Mouse (Mus musculus): ENCODE data around the gene Atf6b. TPM values are rescaled to one million over a fixed set of nuclear protein-coding genes. Genes with fewer than 3 reads are reported as not detected.

Atf6b gene
- 1 to 10 TPM; 5.9 to 7.9 TPM for total RNA-seq (2021)
- long read RNA-seq, experiment 1, transcript Atf6b-201 (18 exons, 2,566 nt) = major isoform, 20 of 24 reads
- long read RNA-seq, experiment 1, partial matches to known transcripts = 3 of 24 reads
- long read RNA-seq, experiment 1, other reads (novel, unspliced or antisense) = 1 of 24 reads
- long read RNA-seq, experiment 2, transcript Atf6b-201 (18 exons, 2,566 nt) = major isoform, 12 of 15 reads
- long read RNA-seq, experiment 2, partial matches to known transcripts = 0 of 15 reads
- long read RNA-seq, experiment 2, other reads (novel, unspliced or antisense) = 3 of 15 reads

DNA sequence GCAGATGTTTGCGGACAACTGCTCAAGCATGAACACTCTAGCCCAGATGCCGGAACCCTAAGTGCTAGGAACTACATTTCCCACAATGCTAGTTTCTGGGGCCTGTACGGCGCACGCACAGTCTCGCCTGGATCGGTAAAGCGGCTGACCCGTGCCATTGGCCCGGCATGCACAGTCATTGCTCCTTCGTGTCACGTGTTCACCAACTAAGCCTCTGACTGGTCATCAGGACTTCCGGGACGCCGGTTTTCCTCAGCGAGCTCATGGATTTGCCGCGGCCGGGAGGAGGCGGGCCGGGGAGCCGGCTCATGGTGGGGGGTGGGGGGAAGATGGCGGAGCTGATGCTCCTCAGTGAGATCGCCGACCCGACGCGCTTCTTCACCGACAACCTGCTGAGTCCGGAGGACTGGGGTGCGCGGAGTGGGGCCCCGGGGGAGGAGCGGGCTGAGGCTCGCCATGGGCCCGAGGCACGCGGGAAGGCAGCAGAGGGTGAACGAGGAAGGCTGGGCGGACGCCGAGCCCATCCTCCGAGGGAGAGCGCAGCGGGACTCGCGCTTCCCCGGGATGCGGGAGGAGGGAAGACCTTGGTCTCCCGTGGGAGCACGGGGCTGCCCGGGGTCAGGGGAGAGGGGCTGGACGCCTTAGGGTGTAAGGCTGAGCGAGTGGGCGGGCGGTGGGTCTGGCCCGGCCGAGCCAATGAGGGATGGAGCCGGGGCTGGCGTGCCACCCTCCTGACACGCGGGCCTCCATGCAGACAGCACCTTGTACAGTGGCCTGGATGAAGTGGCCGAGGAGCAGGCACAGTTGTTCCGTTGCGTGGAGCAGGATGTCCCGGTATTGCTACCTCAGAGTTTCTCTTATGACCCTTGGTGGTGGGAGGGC, at the start of gene Atf6b:
Gene Atf6b (plus strand): TSS at position 241 of the 882 bp plus-strand sequence.
- peak; percentile 97 for DNase-seq (ENCODE audit: low spot score)

DNA sequence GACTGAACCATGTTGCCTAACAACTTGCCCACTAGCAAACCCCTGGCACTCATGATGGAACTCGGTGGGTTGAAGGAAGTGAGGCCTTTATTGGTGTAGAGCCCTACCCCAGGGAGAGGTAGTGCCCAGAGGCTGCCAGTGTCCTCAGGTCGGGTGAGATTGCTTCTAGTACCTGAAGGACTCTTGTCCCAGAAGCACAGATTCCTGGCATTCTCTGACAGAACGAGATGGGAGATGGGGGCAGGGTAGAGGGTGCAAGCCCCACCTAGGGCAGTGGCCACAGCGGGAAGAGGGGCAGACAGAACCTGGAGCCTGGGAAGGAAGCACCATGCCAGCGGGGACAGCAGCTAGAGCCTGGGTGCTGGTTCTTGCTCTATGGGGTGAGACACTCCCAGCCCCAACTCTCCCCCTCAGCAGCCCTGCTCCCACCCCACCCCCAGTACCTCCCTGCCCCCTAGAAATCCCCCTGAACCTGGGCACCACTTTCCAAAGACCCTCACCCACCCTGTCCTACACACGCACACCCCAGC, 49.3 kb upstream of the Atf6b start, which contains the start of gene Ager:
Gene Ager (plus strand): TSS at position 297 of the 530 bp plus-strand sequence.
- DNase-seq (ENCODE audit: low spot score) = no peak

- no peak for DNase-seq (ENCODE audit: low spot score)
Measured at GRCm38 (mm10) chr17:34599891-34600290, 47.1 kb upstream of the Atf6b start.

DNA sequence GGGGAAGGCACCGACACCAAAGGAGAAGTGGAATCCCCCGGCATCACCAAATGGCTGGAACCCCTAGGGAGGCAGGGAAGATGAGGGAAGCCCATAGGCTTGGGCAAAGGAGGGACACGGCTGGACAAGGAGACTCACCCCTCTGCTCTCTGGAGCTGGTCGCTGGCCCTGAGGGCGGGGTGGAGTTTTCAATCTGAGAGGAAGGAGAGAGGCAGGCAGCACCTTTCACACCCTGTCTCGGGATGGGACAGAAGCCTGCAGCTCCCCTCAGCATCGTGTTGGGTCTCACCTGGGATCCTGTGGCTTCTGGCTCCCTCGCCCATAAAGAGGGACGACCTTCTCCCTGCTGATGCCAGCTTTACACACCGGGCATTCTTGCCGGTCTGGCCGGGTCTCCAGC, 45.1 kb upstream of the Atf6b start:
- no peak for DNase-seq (ENCODE audit: low spot score)

GRCm38 (mm10) chr17:34603375-34604060, 43.4 kb upstream of the Atf6b start, which contains the start of gene Rnf5:
Gene Rnf5 (minus strand): TSS chr17:34603690.
- peak; percentile 100 for DNase-seq (ENCODE audit: low spot score)

- peak; percentile 99 for DNase-seq (ENCODE audit: low spot score)
Measured at GRCm38 (mm10) chr17:34604061-34604508, 42.9 kb upstream of the Atf6b start, which contains the start of gene Agpat1. Gene Agpat1 (plus strand): TSS chr17:34604262.

- peak; percentile 66 for DNase-seq (ENCODE audit: low spot score)
Measured at GRCm38 (mm10) chr17:34604511-34605237, 42.3 kb upstream of the Atf6b start.

- peak; percentile 97 for DNase-seq (ENCODE audit: low spot score)
Measured at GRCm38 (mm10) chr17:34605609-34606008, 41.3 kb upstream of the Atf6b start.

DNA sequence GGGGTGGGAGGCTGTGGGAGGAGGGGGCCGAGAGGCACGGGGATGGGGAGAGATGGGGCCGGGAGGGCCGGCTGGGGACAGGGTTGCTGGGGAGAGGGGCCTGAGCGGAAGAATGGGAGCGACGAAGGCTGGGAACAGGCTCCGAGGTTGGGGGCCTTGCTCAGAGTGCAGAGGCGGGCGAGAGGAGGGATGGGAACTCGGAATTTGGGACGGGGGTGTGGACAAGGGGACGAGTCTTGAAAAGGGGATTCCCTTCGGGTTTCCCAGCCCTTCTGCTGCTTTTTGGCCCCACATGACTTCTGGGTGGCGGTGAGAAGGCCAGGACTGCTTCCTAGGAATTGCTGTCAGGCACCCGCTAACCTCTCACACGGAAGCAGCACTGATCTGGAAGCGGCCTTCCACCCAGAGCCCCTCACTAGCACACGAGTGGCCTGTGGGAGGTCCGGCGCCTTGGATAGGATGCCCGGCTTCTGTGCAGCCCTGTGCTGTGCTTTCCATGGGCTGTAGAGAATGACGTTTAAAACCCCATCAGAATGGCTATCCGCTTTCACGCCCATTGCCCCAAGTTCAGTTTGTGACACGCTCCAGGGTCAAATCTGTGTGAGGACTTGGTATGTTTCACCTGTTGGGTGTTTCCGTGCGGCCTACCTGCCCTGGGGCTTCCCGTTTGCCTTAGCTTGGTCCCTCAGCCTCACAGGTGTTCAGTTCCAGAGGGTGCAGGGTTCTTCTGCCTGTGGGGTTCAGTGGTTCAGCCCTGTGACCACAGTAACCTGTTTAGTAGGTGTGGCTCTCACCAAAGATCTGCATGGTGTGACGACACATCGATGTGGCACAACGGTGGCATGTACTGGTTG, 40.5 kb upstream of the Atf6b start:
- no peak for DNase-seq (ENCODE audit: low spot score)

- no peak for DNase-seq (ENCODE audit: low spot score)
Measured at GRCm38 (mm10) chr17:34607997-34608396, 38.9 kb upstream of the Atf6b start.

- DNase-seq (ENCODE audit: low spot score) = no peak
Measured at GRCm38 (mm10) chr17:34611050-34611449, 35.9 kb upstream of the Atf6b start.

GRCm38 (mm10) chr17:34613054-34613645, 33.8 kb upstream of the Atf6b start:
- DNase-seq (ENCODE audit: low spot score) = no peak

DNA sequence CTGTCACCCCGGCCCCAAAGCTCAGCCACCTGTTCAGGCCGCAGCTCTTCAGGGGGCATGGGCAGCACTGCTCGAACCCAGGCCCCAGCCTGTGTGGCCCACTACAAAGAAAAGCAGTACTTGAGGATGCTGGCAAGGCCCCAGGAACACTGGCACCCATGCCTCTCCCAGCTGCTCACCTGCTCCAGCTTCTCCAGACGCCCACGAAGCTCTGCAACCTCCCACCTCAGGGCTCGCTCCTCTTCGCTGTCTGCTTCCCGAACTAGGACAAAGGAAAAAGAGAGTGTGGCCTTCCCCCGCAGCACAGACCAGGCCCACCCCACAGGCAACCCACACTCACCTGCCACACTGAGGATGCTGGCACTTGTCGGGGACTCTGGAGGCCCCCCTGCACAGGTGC, 33.1 kb upstream of the Atf6b start:
- no peak for DNase-seq (ENCODE audit: low spot score)

GRCm38 (mm10) chr17:34615871-34616270, 31.1 kb upstream of the Atf6b start, which contains the start of gene Egfl8:
Gene Egfl8 (minus strand): TSS chr17:34615971.
- DNase-seq (ENCODE audit: low spot score) = no peak

GRCm38 (mm10) chr17:34618999-34619398, 27.9 kb upstream of the Atf6b start:
- peak; percentile 76 for DNase-seq (ENCODE audit: low spot score)

DNA sequence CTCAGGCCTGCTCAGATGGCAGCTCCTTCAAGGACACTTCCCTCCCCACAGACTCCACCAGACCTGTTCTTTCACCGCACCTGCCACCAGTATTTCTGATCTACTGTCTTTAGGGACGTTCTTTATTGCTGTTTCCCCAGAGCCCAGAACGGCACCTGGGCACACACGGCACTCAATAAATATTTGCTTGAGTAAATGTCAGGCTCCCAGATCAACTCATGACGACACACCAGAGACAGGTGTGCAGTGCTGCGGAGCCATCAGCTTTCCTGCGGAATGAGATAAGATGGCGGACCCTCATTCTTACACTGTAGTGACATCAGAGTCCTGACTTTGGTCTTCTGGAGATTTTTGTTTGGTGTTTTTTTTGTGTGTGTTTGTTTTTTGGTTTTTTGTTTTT, 25.9 kb upstream of the Atf6b start:
- no peak for DNase-seq (ENCODE audit: low spot score)

DNA sequence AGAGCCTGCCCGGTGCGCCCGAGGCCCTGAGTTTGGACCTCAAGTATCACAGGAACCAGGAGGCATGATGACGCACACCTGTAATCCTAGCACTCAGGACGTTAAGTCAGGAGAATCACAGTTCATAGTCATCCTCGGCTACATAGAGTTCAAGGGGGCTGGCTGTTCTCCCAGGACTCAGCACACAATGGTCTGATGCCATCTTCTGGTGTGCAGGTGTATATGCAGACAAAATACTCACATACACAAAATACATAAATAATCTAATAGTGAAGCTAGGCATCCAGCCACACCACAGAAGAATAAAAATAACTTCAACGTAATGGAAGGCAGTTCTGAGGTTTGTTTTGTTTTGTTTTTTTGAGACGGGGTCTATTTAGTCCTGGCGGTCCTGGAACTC, 23.8 kb upstream of the Atf6b start:
- DNase-seq (ENCODE audit: low spot score) = no peak

DNA sequence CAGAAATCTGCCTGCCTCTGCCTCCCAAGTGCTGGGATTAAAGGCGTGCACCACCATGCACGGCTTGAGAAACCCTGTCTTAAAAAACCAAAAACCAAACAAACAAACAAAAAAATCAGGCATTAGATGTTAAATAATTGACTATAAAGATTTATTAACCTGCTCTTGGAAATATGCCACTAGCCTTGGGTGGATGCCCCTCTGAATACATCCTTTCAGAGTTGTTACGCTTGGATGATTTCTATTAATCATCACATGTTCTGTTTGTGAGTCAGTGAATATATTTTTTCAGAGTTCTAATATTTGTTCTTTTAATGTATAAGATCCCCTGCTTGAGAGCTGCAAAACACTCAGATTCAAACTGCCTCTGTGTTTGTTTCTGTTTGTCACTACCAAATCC, 22.0 kb upstream of the Atf6b start:
- no peak for DNase-seq (ENCODE audit: low spot score)

DNA sequence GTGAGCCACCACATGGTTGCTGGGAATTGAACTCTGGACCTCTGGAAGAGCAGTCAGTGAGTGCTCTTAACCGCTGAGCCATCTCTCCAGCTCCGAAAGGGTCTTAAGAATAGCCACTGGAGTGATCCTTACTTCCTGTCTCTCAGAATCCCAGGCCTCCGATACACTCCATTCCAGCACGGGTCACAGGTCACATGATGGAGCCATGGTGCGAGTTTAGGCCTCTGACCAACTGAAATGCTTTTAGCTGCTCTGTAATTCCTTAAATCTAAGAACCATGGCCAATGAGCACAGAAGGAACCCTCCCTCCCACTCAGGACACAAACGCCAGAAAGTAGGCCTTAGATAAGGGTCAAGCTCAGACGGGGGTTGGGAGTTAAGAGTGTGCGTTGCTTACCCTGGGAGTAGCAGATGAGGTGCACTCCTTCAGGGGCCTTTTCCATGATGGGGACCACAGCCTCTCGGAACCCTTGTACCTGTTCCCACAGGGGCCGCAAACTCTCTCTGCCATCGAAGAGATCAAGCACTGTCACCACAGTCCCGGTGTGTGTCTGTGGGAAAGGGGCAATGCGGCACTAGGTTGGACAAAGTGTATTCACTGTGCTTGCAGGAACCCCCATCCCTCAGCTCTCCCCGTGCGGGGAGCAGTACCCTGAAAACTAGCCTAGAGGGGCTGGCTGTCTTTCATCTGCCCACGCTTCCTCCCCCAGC, 20.7 kb upstream of the Atf6b start:
- no peak for DNase-seq (ENCODE audit: low spot score)
